Mouse (Mus musculus) cerebellum, postnatal 10 days (tissue): Measurements from ENCODE around the gene Aox1.

Source experiments
- DNase-seq, 2 experiments: peaks; one replicate each; pipeline ENCODE4 v3.0.0; 2021; ENCODE audit warnings: mixed read lengths in 2 of 2

Gene Aox1

DNA sequence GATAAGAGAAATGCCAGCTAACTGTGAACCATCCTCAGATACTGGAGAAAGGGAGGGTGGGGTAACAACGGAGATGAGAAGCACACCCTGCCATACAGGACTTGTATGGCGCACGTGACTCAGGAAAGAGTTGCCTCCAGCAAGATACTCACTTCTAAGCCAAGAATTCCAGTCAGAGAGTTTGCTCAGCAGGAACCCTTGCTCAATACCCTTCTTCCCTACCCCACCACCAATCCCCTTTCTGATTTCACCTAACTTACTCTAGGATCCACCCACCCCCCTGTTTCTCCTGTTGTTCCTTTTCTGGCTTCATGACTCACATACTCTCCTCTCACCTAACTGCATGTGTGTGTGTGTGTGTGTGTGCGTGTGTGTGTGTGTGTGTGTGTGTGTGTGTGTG, 81.6 kb downstream of the Aox1 start:
- DNase-seq: no peak

DNA sequence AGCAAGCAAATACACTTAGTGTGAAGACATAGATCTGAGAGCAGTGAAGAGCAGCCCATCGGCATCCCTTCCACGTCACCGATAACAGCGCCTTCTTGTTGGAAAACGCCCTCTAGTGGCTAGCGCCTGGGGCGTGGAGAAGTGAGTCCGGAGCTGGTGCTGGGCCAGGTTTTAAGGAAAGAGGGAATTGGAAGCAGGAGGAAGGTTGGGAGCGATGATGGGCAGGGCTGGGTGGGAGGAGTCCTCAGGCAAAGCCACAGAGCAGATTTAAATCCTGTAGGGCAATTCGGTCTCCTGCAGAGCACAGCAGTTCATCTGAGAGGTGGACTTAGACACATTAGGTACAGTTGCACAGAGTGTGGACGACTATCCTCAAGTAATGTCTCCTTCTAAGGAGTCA, 83.1 kb downstream of the Aox1 start, which contains the start of gene Aox3:
Gene Aox3 (plus strand): TSS at position 251 of the 400 bp plus-strand sequence.
- DNase-seq: peak; percentile 93 to 96

- no peak for DNase-seq
Observed at GRCm38 (mm10) chr1:58113441-58113840, 83.7 kb downstream of the Aox1 start.

- DNase-seq: no peak
Observed at GRCm38 (mm10) chr1:58114021-58114560, 84.4 kb downstream of the Aox1 start.

- DNase-seq: no peak
Observed at GRCm38 (mm10) chr1:58114666-58115375, 85.1 kb downstream of the Aox1 start.

DNA sequence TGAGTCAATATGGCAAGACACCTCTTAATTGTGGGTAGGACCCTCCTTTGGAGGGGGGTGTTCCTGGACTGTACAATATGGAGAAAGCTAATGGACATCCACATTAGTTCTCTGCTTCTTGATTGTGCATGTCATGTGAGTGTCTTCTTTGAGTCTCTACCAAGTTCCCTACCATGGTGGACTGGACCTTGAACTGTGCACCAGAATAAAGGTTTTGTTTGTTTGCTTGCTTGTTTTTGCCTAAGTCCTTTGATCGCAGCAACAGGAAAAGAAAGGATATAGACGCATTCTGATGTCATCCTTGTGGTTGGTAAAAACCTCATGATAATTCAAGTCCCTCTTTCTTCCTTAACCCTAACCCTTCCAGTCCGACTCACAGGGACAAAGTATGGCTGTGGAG, 88.5 kb downstream of the Aox1 start:
- DNase-seq: no peak

GRCm38 (mm10) chr1:58124901-58125300, 95.2 kb downstream of the Aox1 start:
- no peak for DNase-seq

- no peak for DNase-seq
Observed at GRCm38 (mm10) chr1:58137891-58138290, 108.2 kb downstream of the Aox1 start.

DNA sequence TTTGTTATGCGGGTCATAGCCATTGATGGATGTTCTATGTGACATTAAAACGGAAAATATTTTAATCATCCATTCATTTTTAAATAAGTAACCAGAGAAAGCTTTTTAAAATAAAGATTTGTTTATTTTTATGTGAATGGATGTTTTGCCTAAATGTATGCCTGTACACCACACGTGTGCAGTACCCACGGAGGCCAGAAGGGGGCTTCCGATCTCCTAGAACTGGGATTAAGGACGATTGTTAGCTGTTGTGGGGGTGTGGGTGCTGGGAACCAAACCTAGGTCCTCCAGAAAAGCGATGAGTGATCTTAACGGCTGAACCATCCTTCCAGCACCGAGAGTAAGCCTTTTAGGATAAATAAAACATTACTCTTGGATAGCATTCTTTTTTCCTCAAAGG, 109.3 kb downstream of the Aox1 start:
- no peak for DNase-seq

DNA sequence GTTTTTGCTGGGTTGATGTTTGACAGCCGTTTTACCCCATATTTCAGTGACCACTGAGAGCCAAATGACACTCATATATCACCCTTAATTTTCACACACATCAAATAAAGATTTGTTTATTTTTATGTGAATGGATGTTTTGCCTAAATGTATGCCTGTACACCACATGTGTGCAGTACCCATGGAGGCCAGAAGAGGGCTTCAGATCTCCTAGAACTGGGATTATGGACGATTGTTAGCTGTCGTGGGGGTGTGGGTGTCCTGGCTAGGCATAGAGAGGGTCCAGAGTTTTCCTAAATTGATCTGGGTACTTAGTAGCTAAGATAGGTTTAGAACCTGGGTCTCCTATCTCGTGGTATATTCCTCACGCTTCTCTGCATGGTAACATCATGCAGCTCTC, 110.9 kb downstream of the Aox1 start:
- DNase-seq: peak in 1 of 2 experiments; percentile 18

- peak; percentile 45 to 54 for DNase-seq
Observed at GRCm38 (mm10) chr1:58144384-58145069, 114.8 kb downstream of the Aox1 start.

DNA sequence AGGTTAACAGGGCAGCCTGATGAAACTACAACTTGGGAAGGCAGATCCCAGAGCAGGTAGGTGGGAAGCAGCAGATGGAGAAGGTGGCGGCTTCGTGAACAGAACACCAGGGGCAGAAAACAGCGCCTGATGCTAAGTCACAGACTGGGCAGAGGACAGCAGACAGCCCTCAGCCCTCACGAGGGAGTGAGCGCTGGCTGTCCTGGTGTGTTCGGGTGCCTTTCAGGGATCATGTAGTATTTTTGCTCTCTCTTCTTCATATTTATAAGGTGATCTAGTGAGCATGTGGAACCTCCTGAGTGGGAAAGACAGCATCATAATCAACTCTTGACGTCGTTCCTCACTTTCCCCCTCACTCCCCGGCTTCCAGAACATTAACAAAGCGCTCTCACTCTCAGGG, 116.3 kb downstream of the Aox1 start:
- DNase-seq: no peak

- no peak for DNase-seq
Observed at GRCm38 (mm10) chr1:58147776-58148175, 118.0 kb downstream of the Aox1 start.

- no peak for DNase-seq
Observed at GRCm38 (mm10) chr1:58152247-58152646, 122.5 kb downstream of the Aox1 start.
